Mouse (Mus musculus): ENCODE measurements around the gene Acot11.

DNA sequence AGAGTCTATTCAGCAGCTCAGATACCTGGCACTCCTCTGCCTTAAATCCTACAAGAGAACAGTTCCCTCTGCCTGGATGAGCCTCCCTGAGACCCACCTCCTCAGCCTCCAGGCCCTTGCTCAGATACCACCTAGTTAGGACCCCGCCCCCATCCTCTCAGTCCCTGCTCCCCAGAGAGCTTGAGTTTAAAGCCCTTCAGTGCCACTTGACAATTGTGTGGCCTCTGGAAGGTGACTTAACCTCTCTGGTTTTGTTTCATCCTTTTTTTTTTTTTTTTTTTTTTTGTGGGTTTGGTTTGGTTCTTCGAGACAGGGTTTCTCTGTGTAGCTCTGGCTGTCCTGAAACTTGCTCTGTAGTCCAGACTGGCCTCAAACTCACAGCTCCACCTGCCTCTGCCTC lies 9.5 kb downstream of the Acot11 start:
- no peak for TF ChIP-seq CTCF (IDR thresholded peaks at IDR 0.05; ENCODE audit: low read depth, low read length)
- TF ChIP-seq POLR2A (IDR thresholded peaks at IDR 0.05; ENCODE audit: borderline replicate concordance, low read depth, low read length), result no peak

All from bone marrow macrophage, adult 2 months (primary cell).